Mouse (Mus musculus): ENCODE results near the gene Pick1. TPM values are rescaled to one million over a fixed set of nuclear protein-coding genes. Genes with fewer than 3 reads are reported as not detected.

Pick1 gene
- total RNA-seq, 2 experiments from 2014 or later: 55.7 to 57.8 TPM

DNA sequence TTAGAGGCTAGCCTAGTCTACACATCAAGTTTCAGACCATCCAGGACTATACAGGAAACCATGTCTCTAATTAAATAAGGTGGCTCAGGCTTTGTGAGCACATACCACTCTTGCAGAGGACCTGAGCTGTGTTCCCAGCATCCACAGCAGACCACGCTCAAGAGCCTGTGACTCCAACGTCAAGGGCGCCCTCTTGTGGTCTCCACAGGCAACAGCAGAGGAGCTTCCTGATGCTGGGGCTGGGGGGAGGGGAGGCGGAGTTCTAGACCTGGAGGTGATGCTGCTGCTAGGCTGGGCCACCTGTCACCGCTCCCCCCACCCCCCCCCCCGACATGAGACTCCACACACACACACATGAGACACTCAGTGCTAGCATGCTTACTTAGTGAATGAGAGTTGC lies 51.2 kb downstream of the Pick1 start:
- Histone ChIP-seq H3K27ac (no peak overlapping the region), H3K4me3 (no peak overlapping the region)
- intact Hi-C loops (cut with DNase I): no loop called here
- TF ChIP-seq CTCF (IDR thresholded peaks at IDR 0.05): peak; percentile 46
- no peak for DNase-seq (ENCODE audit: extremely low spot score in 1 of 2, low spot score in 2 of 2)

DNA sequence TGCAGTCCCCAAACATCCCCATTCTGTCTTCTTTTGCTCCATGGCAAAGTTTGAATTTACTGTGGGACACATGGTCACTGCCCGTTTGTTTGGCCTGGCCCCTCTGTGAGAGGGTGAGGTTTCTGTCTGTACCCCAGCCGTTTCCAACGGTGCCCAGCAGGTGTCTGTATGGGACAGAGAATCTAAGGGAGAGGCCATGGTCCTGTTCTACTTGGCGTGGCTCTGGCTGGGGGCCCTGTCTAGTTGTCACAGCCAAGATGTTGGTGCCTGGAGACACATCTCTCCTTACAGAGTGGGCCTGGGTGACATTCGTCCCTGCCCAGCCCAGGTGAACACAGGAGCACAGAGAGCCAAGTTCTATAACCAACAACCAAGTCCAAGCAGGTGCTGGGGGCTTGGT lies 51.9 kb downstream of the Pick1 start:
- no peak overlapping the region for H3K27ac ChIP-seq
- intact Hi-C loops (cut with DNase I): no loop called here
- no peak for DNase-seq (ENCODE audit: extremely low spot score in 1 of 2, low spot score in 2 of 2)
- no peak; the same call in none of the 2 replicates for TF ChIP-seq CTCF (IDR thresholded peaks at IDR 0.05)
- no peak overlapping the region for H3K4me3 ChIP-seq

DNA sequence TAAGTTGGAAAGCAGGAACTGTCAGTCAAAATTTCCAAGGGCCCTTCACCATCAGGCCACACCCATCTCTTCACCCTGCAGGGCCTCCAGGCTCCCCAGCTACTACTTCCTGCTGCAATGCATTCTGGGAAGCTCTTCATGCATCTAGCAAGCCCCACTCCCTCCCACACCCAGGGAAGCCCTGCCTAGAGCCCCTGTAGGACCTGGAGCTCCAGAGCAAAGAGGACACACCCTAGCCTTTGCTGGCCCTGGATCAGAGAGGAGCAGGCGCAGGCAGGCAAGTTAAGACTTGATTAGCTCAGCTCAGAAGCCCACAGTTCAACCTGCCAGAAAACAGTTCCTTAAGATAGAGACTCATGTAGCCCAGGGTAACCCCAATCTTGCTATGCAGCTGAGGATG lies 52.4 kb downstream of the Pick1 start:
- intact Hi-C loops (cut with DNase I): no loop called here
- no peak for TF ChIP-seq CTCF (IDR thresholded peaks at IDR 0.05)

GRCm38 (mm10) chr15:79282434-79282833 lies 53.5 kb downstream of the Pick1 start:
- no peak for DNase-seq (ENCODE audit: extremely low spot score in 1 of 2, low spot score in 2 of 2)
- no peak for TF ChIP-seq CTCF (IDR thresholded peaks at IDR 0.05)
- Histone ChIP-seq H3K4me3 (no peak overlapping the region), H3K27ac (no peak overlapping the region)
- intact Hi-C loops (cut with DNase I): no loop called here

More for the DNA sequence above, 52.4 kb downstream of the Pick1 start:
- Histone ChIP-seq H3K4me3 (no peak overlapping the region), H3K27ac (no peak overlapping the region)
- no peak for DNase-seq (ENCODE audit: extremely low spot score in 1 of 2, low spot score in 2 of 2)

DNA sequence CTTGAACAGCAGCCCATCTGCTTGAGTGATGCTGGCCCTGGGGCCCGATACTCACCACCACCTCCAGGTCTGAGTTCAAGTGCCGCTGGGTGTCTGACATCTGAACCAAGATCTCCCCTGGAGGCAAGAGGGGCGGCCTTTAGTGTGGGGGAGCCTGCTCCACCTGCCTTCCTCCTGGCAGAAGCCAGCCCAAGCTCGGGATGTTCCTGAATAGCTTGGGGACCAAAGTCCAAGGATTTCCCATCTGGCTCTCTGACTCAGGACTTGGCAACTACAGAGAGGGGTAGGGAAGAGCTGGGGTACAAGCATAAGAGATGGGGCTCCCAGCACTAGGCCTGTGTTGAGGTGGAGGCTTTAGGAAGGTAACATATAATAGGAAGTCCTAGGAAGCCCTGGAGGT lies 54.4 kb downstream of the Pick1 start:
- H3K27ac ChIP-seq: no peak overlapping the region
- TF ChIP-seq CTCF (IDR thresholded peaks at IDR 0.05): no peak
- no peak overlapping the region for H3K4me3 ChIP-seq
- DNase-seq (ENCODE audit: extremely low spot score in 1 of 2, low spot score in 2 of 2): no peak
- intact Hi-C loops (cut with DNase I): no loop called here

DNA sequence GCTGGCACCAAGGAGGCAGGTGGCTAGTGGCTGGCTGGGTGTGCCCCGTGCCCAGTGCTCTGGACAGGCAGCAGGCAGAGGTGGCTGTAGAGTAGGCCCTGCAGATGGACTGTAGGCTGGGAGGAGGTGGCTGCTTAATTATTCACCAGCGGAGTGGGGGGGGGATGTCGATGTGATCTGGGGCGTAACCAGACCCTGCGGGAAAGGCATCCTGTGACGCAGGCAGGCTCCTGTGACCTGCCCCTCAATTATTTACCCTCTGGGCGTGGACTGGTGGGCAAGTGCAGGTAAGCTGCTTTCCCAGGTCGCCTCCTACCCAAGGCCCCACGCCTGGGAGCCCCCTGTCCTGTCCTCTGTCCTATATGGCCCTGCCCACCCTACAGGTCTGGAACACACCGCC lies 56.4 kb downstream of the Pick1 start, which contains the start of gene Baiap2l2:
TSS of gene Baiap2l2 (minus strand) at position 139 of the 400 bp plus-strand sequence.
- no peak within 1 kb of the TSS for H3K4me3 ChIP-seq
- intact Hi-C loops (cut with DNase I): no loop called here
- no peak for DNase-seq (ENCODE audit: extremely low spot score in 1 of 2, low spot score in 2 of 2)
- H3K27ac ChIP-seq: no peak within 1 kb of the TSS
- TF ChIP-seq CTCF (IDR thresholded peaks at IDR 0.05): no peak

DNA sequence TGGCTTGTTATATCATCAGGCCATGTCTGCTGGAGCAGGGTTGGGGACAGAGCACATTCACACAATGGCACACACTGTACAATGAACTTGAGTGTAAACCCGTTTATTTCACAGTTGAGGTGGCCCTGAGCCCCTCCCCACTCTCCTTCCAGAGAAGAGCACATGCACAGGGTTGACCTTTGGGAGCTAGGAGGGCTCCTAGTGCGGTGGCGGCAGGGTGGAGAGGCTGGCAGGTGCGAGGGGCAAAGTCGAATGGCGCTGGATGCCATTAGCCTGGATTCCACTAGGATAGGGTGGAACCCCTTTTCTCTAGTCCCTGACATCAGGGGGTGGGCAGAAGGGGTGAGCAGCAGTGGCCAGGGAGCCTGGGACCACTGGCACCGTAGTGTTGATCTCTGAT lies 57.2 kb downstream of the Pick1 start:
- H3K4me3 ChIP-seq: no peak overlapping the region
- no peak overlapping the region for H3K27ac ChIP-seq
- DNase-seq (ENCODE audit: extremely low spot score in 1 of 2, low spot score in 2 of 2): no peak
- intact Hi-C loops (cut with DNase I): no loop called here
- no peak for TF ChIP-seq CTCF (IDR thresholded peaks at IDR 0.05)

DNA sequence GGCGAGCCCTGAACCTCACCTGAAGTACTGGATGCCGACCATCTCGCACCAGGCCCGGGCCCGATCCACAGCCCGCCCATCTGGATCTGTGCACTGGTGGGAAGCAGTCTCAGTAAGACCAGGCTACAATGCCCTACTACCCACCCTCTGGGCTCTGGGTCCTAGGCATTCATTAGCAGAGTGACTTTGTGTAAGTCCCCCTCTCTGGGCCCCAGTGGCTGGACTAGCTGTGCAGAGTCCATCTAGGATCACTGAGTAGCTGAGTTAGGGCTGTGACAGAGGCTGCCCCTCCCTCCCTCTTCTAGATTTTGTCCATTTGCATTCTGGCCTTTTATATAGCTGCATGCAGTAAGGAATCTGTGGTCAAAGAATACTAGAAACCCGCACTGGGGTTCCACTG lies 58.1 kb downstream of the Pick1 start:
- no peak for DNase-seq (ENCODE audit: extremely low spot score in 1 of 2, low spot score in 2 of 2)
- TF ChIP-seq CTCF (IDR thresholded peaks at IDR 0.05): no peak
- H3K27ac ChIP-seq: no peak overlapping the region
- no peak overlapping the region for H3K4me3 ChIP-seq
- intact Hi-C loops (cut with DNase I): no loop called here

- intact Hi-C loops (cut with DNase I): no loop called here
- Histone ChIP-seq H3K27ac (no peak overlapping the region), H3K4me3 (no peak overlapping the region)
- no peak for TF ChIP-seq CTCF (IDR thresholded peaks at IDR 0.05)
- no peak for DNase-seq (ENCODE audit: extremely low spot score in 1 of 2, low spot score in 2 of 2)
These were observed 59.4 kb downstream of the Pick1 start for GRCm38 (mm10) chr15:79288387-79288786.

- DNase-seq (ENCODE audit: extremely low spot score in 1 of 2, low spot score in 2 of 2): no peak
- no peak for TF ChIP-seq CTCF (IDR thresholded peaks at IDR 0.05)
- no peak overlapping the region for H3K4me3 ChIP-seq
- H3K27ac ChIP-seq: no peak overlapping the region
- intact Hi-C loops (cut with DNase I): no loop called here
These were observed 60.5 kb downstream of the Pick1 start for GRCm38 (mm10) chr15:79289441-79289840.

GRCm38 (mm10) chr15:79290340-79290739 lies 61.4 kb downstream of the Pick1 start:
- H3K4me3 ChIP-seq: no peak overlapping the region
- no peak for DNase-seq (ENCODE audit: extremely low spot score in 1 of 2, low spot score in 2 of 2)
- H3K27ac ChIP-seq: no peak overlapping the region
- peak; percentile 2; the same call in 1 of the 2 replicates for TF ChIP-seq CTCF (IDR thresholded peaks at IDR 0.05)
- intact Hi-C loops (cut with DNase I): no loop called here

GRCm38 (mm10) chr15:79292779-79293178 lies 63.8 kb downstream of the Pick1 start:
- no peak for DNase-seq (ENCODE audit: extremely low spot score in 1 of 2, low spot score in 2 of 2)
- Histone ChIP-seq H3K27ac (no peak overlapping the region), H3K4me3 (no peak overlapping the region)
- no peak for TF ChIP-seq CTCF (IDR thresholded peaks at IDR 0.05)
- intact Hi-C loops (cut with DNase I): no loop called here

GRCm38 (mm10) chr15:79298553-79298952 lies 69.6 kb downstream of the Pick1 start:
- intact Hi-C loops (cut with DNase I): no loop called here
- H3K27ac ChIP-seq: no peak overlapping the region
- TF ChIP-seq CTCF (IDR thresholded peaks at IDR 0.05): no peak
- DNase-seq (ENCODE audit: extremely low spot score in 1 of 2, low spot score in 2 of 2): no peak
- H3K4me3 ChIP-seq: no peak overlapping the region

Other genes with a start within 250 kb of the Pick1 start
- gene H1f0, start 200.7 kb upstream of the Pick1 start, total RNA-seq (2021): 10 to 100 TPM; 80.4 to 81.1 TPM
- gene Galr3, start 187.3 kb upstream of the Pick1 start, total RNA-seq (2021): under 1 TPM in 1 of 2 experiments, not detected in 1; 0.84 TPM
- gene Ankrd54, start 166.3 kb upstream of the Pick1 start, total RNA-seq (2021): 10 to 100 TPM; 19.7 to 19.8 TPM
- gene Eif3l, start 154.0 kb upstream of the Pick1 start, total RNA-seq (2021): 10 to 100 TPM; 62.5 to 66.6 TPM
- 10 to 100 TPM; 22.8 to 23.2 TPM for gene Micall1, start 120.3 kb upstream of the Pick1 start, total RNA-seq (2021)
- 100 to 1,000 TPM; 100 to 103 TPM for gene Polr2f, start 88.2 kb upstream of the Pick1 start, total RNA-seq (2021)
- 10 to 100 TPM; 12.0 to 12.9 TPM for gene 1700088E04Rik, start 87.9 kb upstream of the Pick1 start, total RNA-seq (2021)
- 10 to 100 TPM; 17.1 to 18.7 TPM for gene Sox10, start 63.9 kb upstream of the Pick1 start, total RNA-seq (2021)
- gene Gm49486, start 218 bp downstream of the Pick1 start, total RNA-seq (2021): 1 to 10 TPM; 1.0 TPM
- gene Slc16a8, start 25.6 kb downstream of the Pick1 start, total RNA-seq (2021): under 1 TPM in 1 of 2 experiments, not detected in 1; 0.25 TPM
- gene Baiap2l2, start 56.4 kb downstream of the Pick1 start, total RNA-seq (2021): 1 to 10 TPM; 5.9 to 6.4 TPM
- gene Pla2g6, start 99.2 kb downstream of the Pick1 start, total RNA-seq (2021): 10 to 100 TPM; 21.3 to 22.6 TPM
- gene Maff, start 117.4 kb downstream of the Pick1 start, total RNA-seq (2021): 1 to 10 TPM; 1.6 to 3.2 TPM
- gene Tmem184b, start 174.4 kb downstream of the Pick1 start, total RNA-seq (2021): 10 to 100 TPM; 73.7 to 82.2 TPM
- gene Csnk1e, start 226.4 kb downstream of the Pick1 start, total RNA-seq (2021): 100 to 1,000 TPM; 153 to 159 TPM